In the genomic region with DNA sequence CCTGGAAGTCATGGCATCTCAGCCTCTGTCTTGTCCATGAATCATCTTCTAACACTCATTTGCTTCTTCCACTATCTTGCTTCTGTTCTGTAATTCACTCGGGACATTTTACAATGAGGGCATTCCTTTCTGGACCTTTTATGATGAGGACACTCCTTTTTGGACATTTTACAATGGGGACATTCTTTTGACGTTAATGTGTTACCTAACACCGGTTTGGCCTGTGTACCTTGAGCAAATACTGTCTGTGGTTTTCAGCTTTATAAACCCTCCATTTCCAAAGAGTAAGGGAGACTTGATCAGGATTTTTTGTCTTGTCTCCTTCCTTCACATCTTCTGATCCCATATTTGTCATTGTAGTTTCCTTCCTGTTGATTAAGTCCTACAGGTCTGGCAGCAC, we compare ENCODE assay signal across 25 mouse cellular contexts.
"Had no signal": no experiment of that assay in that cellular context is flagged by ENCODE, and none has a peak within 500 bp of the region (broad histone marks: within the 10 kb centered on the region; RNA-seq: fewer than 3 reads in every experiment).

No protein-coding gene starts in this region.

- H3K36me3 ChIP-seq: heart, embryonic 10.5 days; heart, embryonic 12.5 days; hindbrain, embryonic 10.5 days; hindbrain, embryonic 12.5 days; kidney, embryonic 15.5 days; limb, embryonic 13.5 days; limb, embryonic 15.5 days; liver, embryonic 12.5 days had no signal

- H3K27ac ChIP-seq: gastrocnemius, adult 2 months; heart, embryonic 10.5 days; hindbrain, embryonic 10.5 days; hindbrain, embryonic 12.5 days; hindbrain, embryonic 14.5 days; hindbrain, postnatal 0 days; kidney, embryonic 15.5 days; kidney, postnatal 0 days; layer of hippocampus, adult 2 months; left cerebral cortex, adult 2 months; limb, embryonic 13.5 days; limb, embryonic 15.5 days; liver, embryonic 12.5 days; liver, embryonic 14.5 days had no signal

- H3K27me3 ChIP-seq: heart, embryonic 12.5 days; hindbrain, embryonic 12.5 days; kidney, embryonic 15.5 days; limb, embryonic 13.5 days; limb, embryonic 15.5 days; liver, embryonic 12.5 days had no signal

- H3K9ac ChIP-seq: heart, embryonic 12.5 days; hindbrain, embryonic 12.5 days; hindbrain, embryonic 14.5 days; kidney, embryonic 15.5 days; limb, embryonic 13.5 days; limb, embryonic 15.5 days; liver, embryonic 12.5 days; liver, embryonic 14.5 days had no signal

- H3K9me3 ChIP-seq: heart, embryonic 10.5 days; heart, embryonic 12.5 days; hindbrain, embryonic 10.5 days; hindbrain, embryonic 12.5 days; kidney, embryonic 15.5 days; limb, embryonic 13.5 days; limb, embryonic 15.5 days; liver, embryonic 12.5 days had no signal

- H3K4me3 ChIP-seq: gastrocnemius, adult 2 months; heart, embryonic 10.5 days; heart, embryonic 12.5 days; hindbrain, embryonic 10.5 days; hindbrain, embryonic 12.5 days; kidney, embryonic 15.5 days; layer of hippocampus, adult 2 months; left cerebral cortex, adult 2 months; limb, embryonic 13.5 days; limb, embryonic 15.5 days; liver, embryonic 12.5 days had no signal

- H3K4me2 ChIP-seq: heart, embryonic 12.5 days; hindbrain, embryonic 12.5 days; hindbrain, embryonic 14.5 days; kidney, embryonic 15.5 days; limb, embryonic 13.5 days; limb, embryonic 15.5 days; liver, embryonic 12.5 days had no signal

- ATAC-seq: hindbrain, postnatal 0 days; liver, embryonic 12.5 days had no signal

- DNase-seq: gastrocnemius, adult 2 months; gastrocnemius, postnatal 10 days; gastrocnemius, postnatal 25 days; heart, adult 18-20 months; heart, postnatal 10 days; heart, postnatal 4 days; kidney, adult 11 months; kidney, adult 2 months; kidney, postnatal 14 days; kidney, postnatal 36 days; left cerebral cortex, postnatal 4 days had no signal

- H3K4me1 ChIP-seq: heart, embryonic 10.5 days; heart, embryonic 12.5 days; hindbrain, embryonic 10.5 days; hindbrain, embryonic 12.5 days; kidney, embryonic 15.5 days; limb, embryonic 15.5 days; liver, embryonic 12.5 days had no signal
